Mouse (Mus musculus): ENCODE data around the gene Lnpep. TPM values are rescaled to one million over a fixed set of nuclear protein-coding genes. Genes with fewer than 3 reads are reported as not detected.
A peak's percentile ranks its signal among the peaks of the same experiment; 100 is the strongest.

Gene Lnpep
- polyA plus RNA-seq, 1 experiment from 2014 or later, result 10.4 TPM

DNA sequence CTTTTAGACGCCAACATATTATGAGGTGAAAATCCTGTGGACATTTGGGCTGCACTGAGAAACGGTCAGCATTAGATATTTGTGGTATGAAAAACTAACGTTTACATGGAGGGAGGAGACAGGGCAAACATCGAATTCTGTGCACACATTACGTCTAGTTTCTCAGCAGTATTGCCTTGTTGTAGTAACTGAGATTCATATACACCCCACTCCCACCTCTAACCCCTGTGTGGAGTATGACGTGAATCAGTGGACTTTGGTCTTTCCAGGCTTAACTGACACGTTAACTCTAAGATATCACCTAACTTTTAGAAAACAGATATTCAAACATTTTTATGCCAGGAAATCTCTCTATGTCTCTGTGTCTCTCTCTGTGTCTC, 133.2 kb downstream of the Lnpep start:
- Histone ChIP-seq H3K36me3 (no peaks in the 10 kb centered on the region), H3K27ac (replicated peaks) (peak overlapping the region; percentile 39; the same call in 1 of the 2 replicates), H3K4me1 (no peaks in the 10 kb centered on the region), H3K4me3 (replicated peaks) (no peak overlapping the region), H3K9ac (no peak overlapping the region), H3K9me3 (replicated peaks) (no peaks in the 10 kb centered on the region), H3K27me3 (no peaks in the 10 kb centered on the region), H3K4me2 (replicated peaks) (peak overlapping the region; percentile 27)
- no peak for ATAC-seq (ENCODE audit: insufficient number of reproducible peaks, low FRiP score, low TSS enrichment, low read depth)
- 33% methylated on average over 7 of the region's 7 CpGs for WGBS

DNA sequence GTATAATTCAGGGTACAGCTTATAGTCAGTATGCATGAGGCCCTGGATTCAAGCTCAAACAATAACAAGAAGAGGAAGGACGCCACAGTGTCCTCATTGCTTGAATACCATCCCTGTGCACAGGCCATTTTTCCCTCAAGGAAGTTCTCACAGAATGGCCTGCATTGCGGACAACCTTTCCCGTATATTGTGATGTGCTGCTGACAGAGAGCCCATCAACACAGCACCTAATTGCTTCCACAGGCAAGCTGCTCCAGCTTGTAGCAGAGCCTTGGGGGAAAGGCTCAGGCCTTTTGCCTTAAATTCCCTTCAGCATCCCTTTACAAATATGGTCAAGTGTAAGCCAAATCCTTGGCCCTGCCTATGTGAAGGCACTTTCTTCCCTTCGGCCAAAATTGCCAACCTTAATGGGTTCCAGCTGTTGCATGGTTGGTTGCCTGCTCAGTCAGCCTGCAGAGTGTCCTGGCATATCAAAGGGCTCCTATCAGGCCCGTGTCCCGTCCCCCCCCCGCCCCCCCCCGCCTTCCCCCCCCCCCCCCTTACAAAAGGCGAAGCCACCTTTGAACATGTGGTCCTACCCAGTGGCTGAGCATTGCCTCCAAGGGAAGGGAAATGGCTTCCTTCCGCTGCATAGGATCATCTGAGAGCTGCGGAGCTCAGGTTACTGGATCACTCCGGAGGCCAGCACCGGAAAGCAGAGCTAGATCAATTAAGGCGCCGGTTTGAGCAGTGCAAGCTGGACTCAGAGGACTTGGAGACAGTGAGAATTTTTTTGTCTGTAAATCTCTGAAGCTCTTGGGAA, 133.8 kb downstream of the Lnpep start:
- no peak overlapping the region for H3K9ac ChIP-seq
- peak overlapping the region; percentile 39; the same call in 1 of the 2 replicates for H3K27ac ChIP-seq (replicated peaks)
- WGBS, result 26% methylated on average over 10 of the region's 15 CpGs
- no peaks in the 10 kb centered on the region for H3K9me3 ChIP-seq (replicated peaks)
- peak overlapping the region; percentile 27 for H3K4me2 ChIP-seq (replicated peaks)
- no peaks in the 10 kb centered on the region for H3K4me1 ChIP-seq
- no peaks in the 10 kb centered on the region for H3K36me3 ChIP-seq
- ATAC-seq (ENCODE audit: insufficient number of reproducible peaks, low FRiP score, low TSS enrichment, low read depth), result peak; percentile 69
- no peak overlapping the region for H3K4me3 ChIP-seq (replicated peaks)
- H3K27me3 ChIP-seq, result no peaks in the 10 kb centered on the region

DNA sequence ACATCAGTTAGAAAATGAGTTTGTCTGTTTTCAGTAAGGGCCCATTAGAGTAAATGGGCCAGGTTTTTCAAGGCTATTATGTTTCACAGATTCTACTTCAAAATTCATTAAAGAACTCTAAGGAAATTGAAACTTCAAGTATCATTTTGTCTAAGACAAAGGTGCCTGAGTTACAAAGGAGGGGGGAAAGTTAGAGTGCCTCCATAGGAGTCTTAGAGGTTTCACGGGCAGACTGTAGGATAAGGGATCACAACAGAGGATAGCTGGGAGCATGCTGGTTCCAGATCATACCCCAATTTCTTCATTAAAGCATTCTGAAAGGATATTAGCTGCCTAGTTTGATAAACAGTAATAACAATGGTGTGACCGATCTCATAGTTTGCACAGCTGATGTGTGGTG, 139.1 kb downstream of the Lnpep start:
- WGBS, result 43% methylated on average over 2 of the region's 2 CpGs
- no peak for ATAC-seq (ENCODE audit: insufficient number of reproducible peaks, low FRiP score, low TSS enrichment, low read depth)
- no peak overlapping the region for H3K4me3 ChIP-seq (replicated peaks)
- no peak overlapping the region for H3K9ac ChIP-seq
- H3K27ac ChIP-seq (replicated peaks), result no peak overlapping the region
- H3K9me3 ChIP-seq (replicated peaks), result no peaks in the 10 kb centered on the region
- no peaks in the 10 kb centered on the region for H3K36me3 ChIP-seq
- no peaks in the 10 kb centered on the region for H3K4me1 ChIP-seq
- no peak overlapping the region for H3K4me2 ChIP-seq (replicated peaks)
- H3K27me3 ChIP-seq, result no peaks in the 10 kb centered on the region

Other genes with a start within 250 kb of the Lnpep start
- 17.9 and 20.9 TPM in 2 replicates for gene Lix1, start 222.4 kb downstream of the Lnpep start, polyA plus RNA-seq (2015; fragmentation: Nextera tagmentation; extraction: Ambion mirVana)
- gene Vmn2r90, start 78.7 kb upstream of the Lnpep start, polyA plus RNA-seq (2015; fragmentation: Nextera tagmentation; extraction: Ambion mirVana), result not detected in 2 replicates
- 31.2 and 32.8 TPM in 2 replicates for gene Spaca6, start 202.1 kb upstream of the Lnpep start, polyA plus RNA-seq (2015; fragmentation: Nextera tagmentation; extraction: Ambion mirVana)
- 1.4 and 1.5 TPM in 2 replicates for gene Has1, start 230.2 kb upstream of the Lnpep start, polyA plus RNA-seq (2015; fragmentation: Nextera tagmentation; extraction: Ambion mirVana)